Mouse (Mus musculus): ENCODE measurements around the gene Tnrc18. TPM values are rescaled to one million over a fixed set of nuclear protein-coding genes. Genes with fewer than 3 reads are reported as not detected.

The Tnrc18 gene
- polyA plus RNA-seq (2017; shearing (Covaris generic)) = 43.8 TPM

GRCm38 (mm10) chr5:142817524-142818434, at the start of gene Tnrc18:
Tnrc18 (minus strand) TSS chr5:142817662.

GRCm38 (mm10) chr5:142692248-142692647, 125.2 kb downstream of the Tnrc18 start, which contains the start of gene Slc29a4:
Slc29a4 (plus strand) TSS chr5:142692512.

Other genes starting within 250 kb of the Tnrc18 start
- not detected for gene Mmd2, start 208.9 kb downstream of the Tnrc18 start, polyA plus RNA-seq (2017; shearing (Covaris generic))
- 78.4 TPM for gene Wipi2, start 190.0 kb downstream of the Tnrc18 start, polyA plus RNA-seq (2017; shearing (Covaris generic))
- gene Slc29a4, start 125.2 kb downstream of the Tnrc18 start, polyA plus RNA-seq (2017; shearing (Covaris generic)) = 0.58 TPM
- gene Fbxl18, start 77.8 kb upstream of the Tnrc18 start, polyA plus RNA-seq (2017; shearing (Covaris generic)) = 2.1 TPM
- gene Actb, start 89.1 kb upstream of the Tnrc18 start, polyA plus RNA-seq (2017; shearing (Covaris generic)) = 2,502 TPM
- gene Fscn1, start 142.7 kb upstream of the Tnrc18 start, polyA plus RNA-seq (2017; shearing (Covaris generic)) = not detected